Mouse (Mus musculus): ENCODE measurements around the gene Ak9.
"Not testable (repeated sequence)": the region's sequence is repeated elsewhere in the genome, so short reads cannot be mapped to it uniquely, and the experiment has no call there.

The Ak9 gene

GRCm38 (mm10) chr10:41341346-41341745 lies 37.6 kb downstream of the Ak9 start:
- DNase-seq, result no peak

- DNase-seq, result no peak
These were observed 61.3 kb downstream of the Ak9 start for GRCm38 (mm10) chr10:41365086-41365485.

- no peak for DNase-seq
These were observed 76.7 kb downstream of the Ak9 start for GRCm38 (mm10) chr10:41380466-41380865.

- no peak for DNase-seq
These were observed 81.9 kb downstream of the Ak9 start for GRCm38 (mm10) chr10:41385506-41386221.

- DNase-seq, result peak; percentile 17
These were observed 89.8 kb downstream of the Ak9 start for GRCm38 (mm10) chr10:41393555-41393954.

GRCm38 (mm10) chr10:41401097-41401496 lies 97.3 kb downstream of the Ak9 start:
- DNase-seq, result no peak

GRCm38 (mm10) chr10:41403364-41403763 lies 99.6 kb downstream of the Ak9 start:
- no peak for DNase-seq

GRCm38 (mm10) chr10:41403893-41404612 lies 100.3 kb downstream of the Ak9 start:
- DNase-seq, result peak; percentile 13

- DNase-seq, result not testable (repeated sequence)
These were observed 106.4 kb downstream of the Ak9 start for GRCm38 (mm10) chr10:41410176-41410575.

GRCm38 (mm10) chr10:41410821-41411220 lies 107.0 kb downstream of the Ak9 start:
- not testable (repeated sequence) for DNase-seq

- DNase-seq, result not testable (repeated sequence)
These were observed 109.7 kb downstream of the Ak9 start for GRCm38 (mm10) chr10:41413471-41413870.

GRCm38 (mm10) chr10:41415368-41415767 lies 111.6 kb downstream of the Ak9 start:
- not testable (repeated sequence) for DNase-seq

GRCm38 (mm10) chr10:41420496-41421200 lies 116.9 kb downstream of the Ak9 start:
- no peak for DNase-seq

GRCm38 (mm10) chr10:41423681-41424080 lies 119.9 kb downstream of the Ak9 start:
- DNase-seq, result no peak

- DNase-seq, result no peak
These were observed 122.6 kb downstream of the Ak9 start for GRCm38 (mm10) chr10:41426368-41426767.

- DNase-seq, result peak; percentile 61
These were observed 130.8 kb downstream of the Ak9 start for GRCm38 (mm10) chr10:41434624-41435023.

GRCm38 (mm10) chr10:41435141-41435540 lies 131.4 kb downstream of the Ak9 start:
- no peak for DNase-seq

- DNase-seq, result no peak
These were observed 144.4 kb downstream of the Ak9 start for GRCm38 (mm10) chr10:41448216-41448615.

- DNase-seq, result peak; percentile 63
These were observed 145.9 kb downstream of the Ak9 start for GRCm38 (mm10) chr10:41449684-41450083.

- DNase-seq, result peak; percentile 97
These were observed 146.4 kb downstream of the Ak9 start, which contains the start of gene Zbtb24 for GRCm38 (mm10) chr10:41450137-41450670. TSS of gene Zbtb24 (plus strand) at chr10:41450383.

GRCm38 (mm10) chr10:41450780-41451522 lies 147.2 kb downstream of the Ak9 start:
- no peak for DNase-seq

GRCm38 (mm10) chr10:41451656-41452055 lies 147.9 kb downstream of the Ak9 start:
- no peak for DNase-seq

- DNase-seq, result no peak
These were observed 149.0 kb downstream of the Ak9 start for GRCm38 (mm10) chr10:41452791-41453190.

Data from embryo, embryonic 11 days (tissue).